Mouse (Mus musculus): ENCODE data around the gene Casd1. TPM values are rescaled to one million over a fixed set of nuclear protein-coding genes. Genes with fewer than 3 reads are reported as not detected.
"Not testable (repeated sequence)": the region's sequence is repeated elsewhere in the genome, so short reads cannot be mapped to it uniquely, and the experiment has no call there.

Casd1 gene
- polyA plus RNA-seq, 1 experiment from 2014 or later = 38.1 TPM

GRCm38 (mm10) chr6:4611853-4612252 lies 11.2 kb downstream of the Casd1 start:
- ChIA-PET POLR2A (no interaction called here), CTCF (no interaction called here)
- ATAC-seq (no peak), DNase-seq (ENCODE audit: low read depth, low spot score) (no peak)
- TF ChIP-seq CTCF (IDR thresholded peaks at IDR 0.05) = no peak
- in situ Hi-C loops (cut with MboI; ENCODE audit: low pct_unique_long_range_greater_than_20kb) = no loop called here
- H3K27me3 ChIP-seq = no peaks in the 10 kb centered on the region

DNA sequence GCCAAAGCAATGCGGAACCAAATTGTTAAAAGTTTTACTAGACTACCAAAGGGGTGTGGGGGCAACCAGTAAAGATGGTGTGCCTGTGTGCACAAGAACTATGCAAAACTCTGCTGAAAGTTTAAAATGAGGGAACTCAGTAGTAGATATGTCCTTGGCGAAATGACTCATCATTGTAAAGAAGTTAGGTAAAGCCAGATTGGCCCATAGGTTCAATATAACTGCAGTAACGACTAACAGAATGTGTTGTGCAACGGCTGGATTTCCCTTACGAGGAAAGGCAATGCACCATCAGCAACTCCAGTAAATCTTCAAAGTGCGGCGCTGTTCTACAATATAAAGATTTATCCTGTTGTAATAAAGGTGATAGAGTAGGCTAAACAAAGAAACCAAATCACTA lies 11.8 kb downstream of the Casd1 start:
- in situ Hi-C loops (cut with MboI; ENCODE audit: low pct_unique_long_range_greater_than_20kb) = no loop called here

GRCm38 (mm10) chr6:4617911-4618310 lies 17.3 kb downstream of the Casd1 start:
- DNase-seq (ENCODE audit: low read depth, low spot score) (no peak), ATAC-seq (no peak)
- H3K27me3 ChIP-seq = no peaks in the 10 kb centered on the region
- POLR2A ChIA-PET = no interaction called here
- CTCF ChIA-PET = no interaction called here
- no peak for TF ChIP-seq CTCF (IDR thresholded peaks at IDR 0.05)
- in situ Hi-C loops (cut with MboI; ENCODE audit: low pct_unique_long_range_greater_than_20kb) = no loop called here

More for the DNA sequence above, 11.8 kb downstream of the Casd1 start:
- ChIA-PET POLR2A (no interaction called here), CTCF (no interaction called here)
- H3K27me3 ChIP-seq = no peaks in the 10 kb centered on the region
- DNase-seq (ENCODE audit: low read depth, low spot score) (no peak), ATAC-seq (no peak)
- TF ChIP-seq CTCF (IDR thresholded peaks at IDR 0.05) = no peak

- no peak for ATAC-seq
- no peak for TF ChIP-seq CTCF (IDR thresholded peaks at IDR 0.05)
- DNase-seq (ENCODE audit: low read depth, low spot score) = no peak
- H3K27me3 ChIP-seq = no peaks in the 10 kb centered on the region
- POLR2A ChIA-PET = interaction anchor here (0.6 kb wide), 1 partner anchor 79 kb away, joined by 3 read pairs; no protein-coding TSS in a partner anchor
- in situ Hi-C loops (cut with MboI; ENCODE audit: low pct_unique_long_range_greater_than_20kb) = no loop called here
- CTCF ChIA-PET = no interaction called here
These were observed 30.8 kb downstream of the Casd1 start for GRCm38 (mm10) chr6:4631464-4631863.

DNA sequence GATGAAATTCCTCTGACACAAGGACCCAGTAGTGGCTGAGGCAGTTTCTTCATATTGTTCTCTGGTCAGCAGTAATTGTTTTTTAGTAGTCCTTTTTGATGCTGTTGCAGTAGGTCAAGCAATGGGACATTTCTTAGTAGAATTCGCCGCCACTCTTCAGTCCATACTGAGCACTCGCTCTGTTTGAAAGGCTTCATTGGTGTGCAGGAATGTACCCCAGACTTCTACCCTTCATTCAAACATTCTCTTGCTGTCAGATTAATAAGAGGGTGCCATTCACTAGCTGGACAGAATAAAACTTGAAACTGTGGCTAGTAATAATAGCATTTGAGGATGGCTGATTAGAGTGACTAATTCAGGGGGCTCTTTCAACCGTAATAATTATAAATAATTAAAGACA lies 32.5 kb downstream of the Casd1 start:
- no peaks in the 10 kb centered on the region for H3K27me3 ChIP-seq
- TF ChIP-seq CTCF (IDR thresholded peaks at IDR 0.05) = no peak
- ATAC-seq (no peak), DNase-seq (ENCODE audit: low read depth, low spot score) (no peak)
- ChIA-PET POLR2A (no interaction called here), CTCF (no interaction called here)
- in situ Hi-C loops (cut with MboI; ENCODE audit: low pct_unique_long_range_greater_than_20kb) = no loop called here

GRCm38 (mm10) chr6:4634804-4635203 lies 34.2 kb downstream of the Casd1 start:
- no peak for ATAC-seq
- DNase-seq (ENCODE audit: low read depth, low spot score) = no peak
- POLR2A ChIA-PET = interaction anchor here (0.6 to 1.5 kb wide), 2 partner anchors 9 to 13 kb away, joined by 4 to 6 read pairs; no protein-coding TSS in a partner anchor
- CTCF ChIA-PET = interaction anchor here (0.6 kb wide), 1 partner anchor 476 kb away, joined by 3 read pairs; no protein-coding TSS in a partner anchor
- TF ChIP-seq CTCF (IDR thresholded peaks at IDR 0.05) = no peak
- no peaks in the 10 kb centered on the region for H3K27me3 ChIP-seq
- in situ Hi-C loops (cut with MboI; ENCODE audit: low pct_unique_long_range_greater_than_20kb) = no loop called here

DNA sequence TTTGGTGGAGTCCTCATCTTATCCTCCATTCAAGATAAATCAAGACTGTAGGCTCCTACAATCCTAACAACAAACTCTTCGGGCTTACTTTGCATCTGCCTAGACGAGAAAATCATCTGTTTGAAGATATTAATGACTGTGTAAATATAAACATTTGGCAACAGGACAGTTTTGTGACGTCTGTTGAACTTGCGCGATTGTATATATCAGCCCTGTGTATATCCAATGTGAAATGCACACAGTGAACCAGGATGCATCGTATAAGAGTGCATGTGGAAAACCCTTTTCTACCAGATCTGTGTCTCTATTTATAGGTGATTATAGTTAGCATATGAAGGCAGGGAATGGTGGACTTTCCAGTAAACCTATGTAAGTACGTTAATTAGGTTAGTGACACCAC lies 41.4 kb downstream of the Casd1 start:
- ChIA-PET POLR2A (no interaction called here), CTCF (no interaction called here)
- in situ Hi-C loops (cut with MboI; ENCODE audit: low pct_unique_long_range_greater_than_20kb) = no loop called here
- ATAC-seq = no peak
- H3K27me3 ChIP-seq = no peaks in the 10 kb centered on the region
- no peak for TF ChIP-seq CTCF (IDR thresholded peaks at IDR 0.05)
- no peak for DNase-seq (ENCODE audit: low read depth, low spot score)

DNA sequence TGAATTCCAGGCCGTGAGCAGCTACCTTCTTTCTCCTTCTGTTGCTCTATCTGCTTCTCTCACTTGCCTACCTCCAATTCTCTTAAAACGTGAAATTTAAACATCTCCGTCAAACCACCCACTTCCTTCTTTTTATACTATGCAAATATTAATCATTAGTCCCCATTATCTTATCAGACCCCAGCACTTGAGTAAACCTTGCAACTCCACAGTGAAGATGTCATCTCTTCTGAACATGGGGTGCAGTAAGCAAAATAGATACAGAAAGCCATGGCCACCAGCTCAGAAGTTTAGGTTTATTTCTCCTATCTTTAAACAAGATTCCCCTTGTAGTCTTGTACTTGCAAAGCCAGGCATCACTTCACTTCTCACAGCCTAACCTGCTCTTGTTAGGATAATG lies 46.7 kb downstream of the Casd1 start:
- H3K27me3 ChIP-seq = no peaks in the 10 kb centered on the region
- ChIA-PET POLR2A (interaction anchor here (0.6 kb wide), 1 partner anchor 97 kb away, joined by 5 read pairs; no protein-coding TSS in a partner anchor), CTCF (no interaction called here)
- TF ChIP-seq CTCF (IDR thresholded peaks at IDR 0.05) = no peak
- in situ Hi-C loops (cut with MboI; ENCODE audit: low pct_unique_long_range_greater_than_20kb) = no loop called here
- DNase-seq (ENCODE audit: low read depth, low spot score) (no peak), ATAC-seq (no peak)

DNA sequence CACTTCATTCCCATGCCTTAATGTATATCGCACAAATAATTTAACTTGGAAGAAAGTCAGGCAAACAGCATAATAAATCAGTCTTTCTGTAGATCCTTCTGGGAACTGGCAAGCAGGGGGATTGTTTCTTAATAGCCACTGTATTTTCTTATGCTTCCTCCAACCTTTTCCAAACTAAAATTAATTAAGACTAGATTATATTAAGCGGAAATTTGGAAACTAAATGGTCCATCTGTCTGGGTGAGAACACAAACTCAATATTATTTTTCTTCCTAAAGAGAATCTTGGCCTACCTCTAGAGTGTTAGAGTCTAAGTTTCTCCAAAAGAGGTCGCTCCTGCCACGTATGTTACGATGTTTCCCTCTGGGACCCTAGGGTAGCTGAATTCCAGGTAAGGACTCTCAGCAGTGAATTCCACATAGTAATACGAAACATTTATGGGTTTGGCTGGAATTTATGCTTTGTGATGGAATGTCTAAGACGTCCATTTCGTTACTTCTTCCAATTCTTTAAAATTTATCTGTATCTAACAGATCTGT lies 52.0 kb downstream of the Casd1 start:
- peaks cover 5% of the 10 kb centered on the region for H3K27me3 ChIP-seq
- ChIA-PET CTCF (interaction anchor here (1.0 kb wide), 1 partner anchor 729 kb away, joined by 4 read pairs; no protein-coding TSS in a partner anchor), POLR2A (no interaction called here)
- ATAC-seq (no peak), DNase-seq (ENCODE audit: low read depth, low spot score) (no peak)
- peak; percentile 50 for TF ChIP-seq CTCF (IDR thresholded peaks at IDR 0.05)
- in situ Hi-C loops (cut with MboI; ENCODE audit: low pct_unique_long_range_greater_than_20kb) = loop anchor here (10.0 kb wide), 2 partner anchors 462 to 732 kb away; partner anchors contain the start of gene Asb4

DNA sequence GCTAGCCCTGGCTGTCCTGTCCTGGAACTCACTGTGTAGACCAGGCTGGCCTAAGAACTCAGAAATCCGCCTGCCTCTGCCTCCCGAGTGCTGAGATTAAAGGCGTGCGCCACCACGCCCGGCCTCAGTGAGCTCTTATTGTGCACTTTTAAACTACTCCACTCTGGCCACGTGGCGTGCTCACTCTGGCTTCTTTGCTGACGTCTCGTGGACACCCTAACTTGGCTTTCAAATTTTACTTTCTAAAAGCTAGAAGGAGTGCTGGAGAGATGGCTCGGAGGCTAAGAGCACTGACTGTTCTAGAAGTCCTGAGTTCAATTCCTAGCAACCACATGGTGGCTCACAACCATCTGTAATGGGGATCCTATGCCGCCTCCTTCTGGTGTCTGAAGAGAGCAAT lies 53.1 kb downstream of the Casd1 start:
- ATAC-seq, CTCF ChIA-PET: not testable (repeated sequence)

DNA sequence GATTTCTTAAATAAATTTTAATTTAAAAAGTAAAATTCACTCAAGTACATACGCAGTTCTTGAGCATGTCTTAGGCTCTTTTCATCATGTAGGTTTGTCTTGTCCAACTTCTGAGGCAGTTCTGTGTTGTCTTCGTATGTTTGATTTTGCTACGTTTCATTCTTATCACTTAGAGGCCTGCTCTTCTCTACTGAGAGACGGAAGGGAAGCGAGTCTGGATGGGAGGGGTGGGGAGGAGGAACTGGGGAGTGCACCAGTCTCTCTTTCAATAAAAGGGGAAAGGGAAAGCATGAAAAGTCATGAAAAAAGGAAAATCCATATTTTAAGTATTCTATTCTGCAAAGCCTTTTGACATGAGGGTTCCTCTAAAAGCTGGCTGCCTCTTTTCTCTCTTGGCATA lies 54.8 kb downstream of the Casd1 start:
- no peak for DNase-seq (ENCODE audit: low read depth, low spot score)
- in situ Hi-C loops (cut with MboI; ENCODE audit: low pct_unique_long_range_greater_than_20kb) = loop anchor here (10.0 kb wide), 2 partner anchors 459 to 729 kb away; partner anchors contain the start of gene Asb4
- H3K27me3 ChIP-seq = peaks cover 5% of the 10 kb centered on the region
- CTCF ChIA-PET = no interaction called here
- no peak for TF ChIP-seq CTCF (IDR thresholded peaks at IDR 0.05)
- POLR2A ChIA-PET = no interaction called here
- no peak for ATAC-seq

More for the DNA sequence above, 53.1 kb downstream of the Casd1 start:
- DNase-seq (ENCODE audit: low read depth, low spot score); POLR2A ChIA-PET; H3K27me3 ChIP-seq: not testable (repeated sequence)
- in situ Hi-C loops (cut with MboI; ENCODE audit: low pct_unique_long_range_greater_than_20kb) = loop anchor here (10.0 kb wide), 2 partner anchors 461 to 731 kb away; partner anchors contain the start of gene Asb4

DNA sequence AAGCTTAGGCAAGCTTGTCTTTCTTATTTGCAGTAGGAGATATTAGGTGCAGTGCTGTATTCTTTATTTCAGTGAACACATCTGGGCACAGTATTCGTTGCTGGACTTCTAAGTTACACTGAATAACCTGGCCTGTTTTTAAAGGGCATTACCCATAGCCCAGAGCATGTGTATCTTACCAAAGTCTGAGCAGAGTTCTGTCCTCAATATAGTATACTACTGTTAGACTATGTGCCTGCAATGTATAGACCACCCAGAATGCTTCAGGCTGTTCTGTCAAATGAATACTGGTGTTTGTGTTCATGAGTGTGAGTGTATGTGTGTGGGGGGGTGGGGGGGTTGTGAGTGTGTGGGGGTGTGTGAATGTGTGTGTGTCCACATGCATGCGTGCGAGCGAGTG lies 55.3 kb downstream of the Casd1 start:
- no peak for DNase-seq (ENCODE audit: low read depth, low spot score)
- ChIA-PET CTCF (no interaction called here), POLR2A (no interaction called here)
- ATAC-seq = no peak
- H3K27me3 ChIP-seq = peaks cover 5% of the 10 kb centered on the region
- TF ChIP-seq CTCF (IDR thresholded peaks at IDR 0.05) = no peak
- in situ Hi-C loops (cut with MboI; ENCODE audit: low pct_unique_long_range_greater_than_20kb) = loop anchor here (10.0 kb wide), 2 partner anchors 459 to 729 kb away; partner anchors contain the start of gene Asb4
